Mouse (Mus musculus): Measurements from ENCODE around the gene Tagln2.

The Tagln2 gene

GRCm38 (mm10) chr1:172503111-172503997, 3.5 kb downstream of the Tagln2 start:
- no peak for DNase-seq (ENCODE audit: low read depth)

- DNase-seq (ENCODE audit: low read depth): no peak
Observed at GRCm38 (mm10) chr1:172504756-172505155, 4.9 kb downstream of the Tagln2 start.

GRCm38 (mm10) chr1:172507001-172507400, 7.2 kb downstream of the Tagln2 start:
- peak; percentile 83 for DNase-seq (ENCODE audit: low read depth)

- DNase-seq (ENCODE audit: low read depth): no peak
Observed at GRCm38 (mm10) chr1:172507701-172508100, 7.9 kb downstream of the Tagln2 start.

- no peak for DNase-seq (ENCODE audit: low read depth)
Observed at GRCm38 (mm10) chr1:172508172-172508571, 8.3 kb downstream of the Tagln2 start.

GRCm38 (mm10) chr1:172509235-172509634, 9.4 kb downstream of the Tagln2 start:
- DNase-seq (ENCODE audit: low read depth): no peak

- no peak for DNase-seq (ENCODE audit: low read depth)
Observed at GRCm38 (mm10) chr1:172509983-172510382, 10.1 kb downstream of the Tagln2 start.

- no peak for DNase-seq (ENCODE audit: low read depth)
Observed at GRCm38 (mm10) chr1:172510421-172510972, 10.7 kb downstream of the Tagln2 start.

GRCm38 (mm10) chr1:172512962-172513361, 13.1 kb downstream of the Tagln2 start:
- no peak for DNase-seq (ENCODE audit: low read depth)

GRCm38 (mm10) chr1:172513525-172514212, 13.8 kb downstream of the Tagln2 start:
- DNase-seq (ENCODE audit: low read depth): peak; percentile 54

GRCm38 (mm10) chr1:172514213-172514529, 14.3 kb downstream of the Tagln2 start:
- DNase-seq (ENCODE audit: low read depth): no peak

- no peak for DNase-seq (ENCODE audit: low read depth)
Observed at GRCm38 (mm10) chr1:172514551-172515268, 14.9 kb downstream of the Tagln2 start.

- DNase-seq (ENCODE audit: low read depth): no peak
Observed at GRCm38 (mm10) chr1:172515396-172515795, 15.5 kb downstream of the Tagln2 start.

GRCm38 (mm10) chr1:172518013-172518412, 18.2 kb downstream of the Tagln2 start:
- DNase-seq (ENCODE audit: low read depth): no peak

- DNase-seq (ENCODE audit: low read depth): no peak
Observed at GRCm38 (mm10) chr1:172519644-172520043, 19.8 kb downstream of the Tagln2 start.

GRCm38 (mm10) chr1:172520576-172521440, 21.0 kb downstream of the Tagln2 start, which contains the start of gene Cfap45:
TSS of gene Cfap45 (plus strand) at chr1:172520801.
- DNase-seq (ENCODE audit: low read depth): no peak

GRCm38 (mm10) chr1:172522524-172522923, 22.7 kb downstream of the Tagln2 start:
- no peak for DNase-seq (ENCODE audit: low read depth)

- DNase-seq (ENCODE audit: low read depth): no peak
Observed at GRCm38 (mm10) chr1:172523699-172524101, 23.9 kb downstream of the Tagln2 start.

GRCm38 (mm10) chr1:172525027-172525764, 25.3 kb downstream of the Tagln2 start:
- peak; percentile 80 for DNase-seq (ENCODE audit: low read depth)

GRCm38 (mm10) chr1:172525971-172526370, 26.1 kb downstream of the Tagln2 start:
- no peak for DNase-seq (ENCODE audit: low read depth)

All from fibroblast of lung, adult 2 months (primary cell).